Mouse (Mus musculus) lung, postnatal 0 days (tissue): ENCODE measurements at regions not wholly inside any gene's neighbourhood (a gene's known extent, or its start where the extent isn't known, plus 50 kb on each side); places are given as distances from the start of the nearest gene placed in this dataset.

ENCODE experiments used
- CTCF ChIP-seq: IDR thresholded peaks from 2 replicates; pipeline ENCODE4 v1.5.1; 2016; ENCODE audit warnings: antibody characterized with exemption, mild to moderate bottlenecking
- EP300 ChIP-seq: IDR thresholded peaks from 2 replicates; pipeline ENCODE4 v1.6.1; 2016; ENCODE audit warnings: antibody characterized with exemption, mild to moderate bottlenecking, control low read depth

- TF ChIP-seq CTCF: no peak
- no peak for TF ChIP-seq EP300
Measured at GRCm38 (mm10) chr9:41558456-41558855, 397.0 kb upstream of the Ubash3b start.
